Mouse (Mus musculus) ES-Bruce4 (cell line): ENCODE data around the gene Olfr1465. TPM values are rescaled to one million over a fixed set of nuclear protein-coding genes. Genes with fewer than 3 reads are reported as not detected.

Experiments
- H3K27ac ChIP-seq: 2 replicates; pipeline ENCODE4 v1.5.1; 2012; ENCODE audit warnings: low read length, inconsistent platforms; ENCODE audit not compliant: insufficient read depth
- H3K27me3 ChIP-seq: 2 replicates; pipeline ENCODE4 v1.6.1; 2012; ENCODE audit warnings: mild to moderate bottlenecking, low read length, inconsistent platforms; ENCODE audit not compliant: control insufficient read depth, poor library complexity, insufficient read depth, severe bottlenecking
- H3K36me3 ChIP-seq: 2 replicates; pipeline ENCODE4 v1.6.1; 2012; ENCODE audit warnings: inconsistent platforms, mild to moderate bottlenecking, low read length, moderate library complexity; ENCODE audit not compliant: control insufficient read depth, poor library complexity, insufficient read depth, severe bottlenecking
- H3K4me1 ChIP-seq: one replicate; pipeline ENCODE4 v1.8.1; 2011; ENCODE audit warnings: low read length; ENCODE audit not compliant: control insufficient read depth, insufficient read depth
- H3K4me3 ChIP-seq: 2 replicates; pipeline ENCODE4 v1.5.1; 2011; ENCODE audit warnings: low read depth, mild to moderate bottlenecking, low read length
- H3K9ac ChIP-seq: 2 replicates; pipeline ENCODE4 v1.6.1; 2012; ENCODE audit warnings: low read depth, mild to moderate bottlenecking, inconsistent platforms; ENCODE audit not compliant: poor library complexity, severe bottlenecking
- H3K9me3 ChIP-seq: replicated peaks from 2 replicates; pipeline ENCODE4 v1.6.1; 2012; ENCODE audit warnings: mild to moderate bottlenecking, low read length, inconsistent platforms; ENCODE audit not compliant: control insufficient read depth, poor library complexity, insufficient read depth, severe bottlenecking
- CTCF ChIP-seq: IDR thresholded peaks from one replicate; pipeline ENCODE4 v1.8.1; 2011; ENCODE audit warnings: low read depth, low read length
- EP300 ChIP-seq: IDR thresholded peaks from 2 replicates; pipeline ENCODE4 v1.6.1; 2011; ENCODE audit warnings: low read depth, low read length; ENCODE audit not compliant: insufficient read depth
- POLR2A ChIP-seq: IDR thresholded peaks from one replicate; pipeline ENCODE4 v1.8.1; 2011; ENCODE audit warnings: low read length; ENCODE audit not compliant: insufficient read depth
- polyA plus RNA-seq: library from polyadenylated mRNA; stranded (reverse); fragments of >200 nt; gene quantifications from 2 replicates; pipeline ENCODE4 v1.2.4, GENCODE M21; 2011; ENCODE audit warnings: low read depth; ENCODE audit not compliant: missing spikeins, insufficient read depth, insufficient read length

Gene Olfr1465
- not detected in 2 replicates for polyA plus RNA-seq

GRCm38 (mm10) chr19:13315441-13315840 lies at the start of gene Olfr1465:
Olfr1465 (minus strand) TSS chr19:13315541.
- H3K9ac ChIP-seq = no peak within 1 kb of the TSS
- no peaks in the 10 kb centered on the region for H3K36me3 ChIP-seq
- no peak within 1 kb of the TSS for H3K27ac ChIP-seq
- H3K27me3 ChIP-seq = no peaks in the 10 kb centered on the region
- H3K9me3 ChIP-seq = no peaks in the 10 kb centered on the region
- no peaks in the 10 kb centered on the region for H3K4me1 ChIP-seq
- TF ChIP-seq POLR2A (no peak), CTCF (no peak), EP300 (no peak)
- H3K4me3 ChIP-seq = no peak within 1 kb of the TSS

GRCm38 (mm10) chr19:13361936-13362335 lies 46.6 kb upstream of the Olfr1465 start, which contains the start of gene Olfr1467:
Olfr1467 (plus strand) TSS chr19:13362236.
- TF ChIP-seq POLR2A (no peak), EP300 (no peak), CTCF (no peak)
- H3K4me3 ChIP-seq = no peak within 1 kb of the TSS
- no peak within 1 kb of the TSS for H3K27ac ChIP-seq
- no peak within 1 kb of the TSS for H3K9ac ChIP-seq
- H3K4me1 ChIP-seq = no peaks in the 10 kb centered on the region
- H3K27me3 ChIP-seq = no peaks in the 10 kb centered on the region
- peaks cover 8% of the 10 kb centered on the region for H3K9me3 ChIP-seq
- no peaks in the 10 kb centered on the region for H3K36me3 ChIP-seq

- no peak within 1 kb of the TSS for H3K9ac ChIP-seq
- H3K9me3 ChIP-seq = no peaks in the 10 kb centered on the region
- no peaks in the 10 kb centered on the region for H3K27me3 ChIP-seq
- no peaks in the 10 kb centered on the region for H3K36me3 ChIP-seq
- H3K27ac ChIP-seq = no peak within 1 kb of the TSS
- TF ChIP-seq EP300 (no peak), POLR2A (no peak), CTCF (no peak)
- H3K4me3 ChIP-seq = no peak within 1 kb of the TSS
- H3K4me1 ChIP-seq = no peaks in the 10 kb centered on the region
Observed at GRCm38 (mm10) chr19:13338562-13338961, 23.2 kb upstream of the Olfr1465 start, which contains the start of gene Olfr1466. Olfr1466 (plus strand) TSS chr19:13338862.

Other genes starting within 250 kb of the Olfr1465 start
- gene Olfr1457, start 217.7 kb downstream of the Olfr1465 start, polyA plus RNA-seq = not detected in 2 replicates
- gene Olfr1458, start 208.8 kb downstream of the Olfr1465 start, polyA plus RNA-seq = not detected in 2 replicates
- 0.09 and 0.12 TPM in 2 replicates for gene Olfr1459, start 166.0 kb downstream of the Olfr1465 start, polyA plus RNA-seq
- not detected in 2 replicates for gene Olfr1461, start 152.5 kb downstream of the Olfr1465 start, polyA plus RNA-seq
- not detected in 2 replicates for gene Olfr1462, start 129.8 kb downstream of the Olfr1465 start, polyA plus RNA-seq
- gene Olfr1463, start 84.2 kb downstream of the Olfr1465 start, polyA plus RNA-seq = not detected in 2 replicates
- not detected in 2 replicates for gene Olfr1466, start 23.3 kb upstream of the Olfr1465 start, polyA plus RNA-seq
- not detected in 2 replicates for gene Olfr1467, start 46.7 kb upstream of the Olfr1465 start, polyA plus RNA-seq
- not detected in 2 replicates for gene Olfr1469, start 92.3 kb upstream of the Olfr1465 start, polyA plus RNA-seq
- not detected in 2 replicates for gene Olfr1471, start 127.9 kb upstream of the Olfr1465 start, polyA plus RNA-seq
- not detected in 2 replicates for gene Olfr1472, start 140.5 kb upstream of the Olfr1465 start, polyA plus RNA-seq
- gene Olfr1474, start 154.0 kb upstream of the Olfr1465 start, polyA plus RNA-seq = not detected in 2 replicates
- gene Olfr1475, start 164.7 kb upstream of the Olfr1465 start, polyA plus RNA-seq = not detected in 2 replicates
- not detected in 2 replicates for gene Olfr1477, start 185.0 kb upstream of the Olfr1465 start, polyA plus RNA-seq
- not detected in 2 replicates for gene Olfr1480, start 212.4 kb upstream of the Olfr1465 start, polyA plus RNA-seq